Mouse (Mus musculus) R1 (cell line): ENCODE measurements around the gene Gen1.
A peak's percentile ranks its signal among the peaks of the same experiment; 100 is the strongest.

Experiments used
- DNase-seq: peaks from one replicate; pipeline ENCODE4 v3.0.0-alpha.2; 2018; ENCODE audit warnings: low read depth, low spot score

Gene Gen1

GRCm38 (mm10) chr12:11265382-11266281 lies at the start of gene Gen1, which contains the start of gene Smc6:
Gen1 (minus strand) TSS chr12:11265801.
Smc6 (plus strand) TSS chr12:11265886.
- peak; percentile 98 for DNase-seq

- DNase-seq: no peak
Observed at GRCm38 (mm10) chr12:11313840-11314239, 48.2 kb upstream of the Gen1 start.

GRCm38 (mm10) chr12:11311106-11311505 lies 45.5 kb upstream of the Gen1 start:
- no peak for DNase-seq

DNA sequence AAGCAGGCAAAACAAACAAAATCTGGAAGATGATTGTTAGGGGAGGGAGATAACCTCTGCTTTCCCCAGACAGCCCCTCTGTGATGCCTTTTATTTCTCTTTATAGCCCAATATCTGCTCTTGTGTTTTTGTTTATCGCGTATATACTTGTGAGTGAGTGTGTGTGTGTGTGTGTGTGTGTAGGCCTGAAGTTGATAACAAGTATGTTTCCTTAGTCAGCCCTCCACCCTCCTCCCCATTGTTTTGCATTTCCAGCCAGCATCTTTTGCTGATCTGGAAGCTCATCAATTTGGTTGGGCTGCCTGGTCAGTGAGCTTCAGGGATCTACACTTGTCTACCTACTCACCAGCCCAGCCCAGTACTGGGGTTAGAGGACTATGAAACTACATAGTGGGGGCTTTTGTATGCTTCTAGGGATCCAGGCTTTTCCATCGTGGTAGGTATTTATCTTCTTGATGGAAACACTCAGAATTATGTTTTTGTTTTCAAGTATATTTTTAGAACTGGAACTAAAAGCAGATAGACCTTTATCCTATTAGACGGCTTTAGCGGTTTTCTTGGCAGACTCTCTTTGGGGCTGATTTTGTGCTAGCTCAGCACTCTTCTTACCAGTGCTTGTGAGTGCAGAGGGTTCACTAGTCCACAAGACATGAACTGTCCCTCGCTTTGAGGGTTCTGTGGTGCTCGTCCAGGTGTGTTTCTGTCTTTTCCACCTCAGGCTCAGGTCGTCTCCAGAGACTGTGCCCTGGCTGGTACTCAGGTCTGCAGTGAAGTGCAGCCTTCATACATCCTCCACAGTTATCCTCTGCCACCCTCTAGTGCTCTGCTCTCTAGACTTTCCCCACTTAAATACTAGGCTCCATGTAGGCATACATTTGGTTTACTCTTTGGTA lies 41.4 kb upstream of the Gen1 start:
- DNase-seq: no peak

DNA sequence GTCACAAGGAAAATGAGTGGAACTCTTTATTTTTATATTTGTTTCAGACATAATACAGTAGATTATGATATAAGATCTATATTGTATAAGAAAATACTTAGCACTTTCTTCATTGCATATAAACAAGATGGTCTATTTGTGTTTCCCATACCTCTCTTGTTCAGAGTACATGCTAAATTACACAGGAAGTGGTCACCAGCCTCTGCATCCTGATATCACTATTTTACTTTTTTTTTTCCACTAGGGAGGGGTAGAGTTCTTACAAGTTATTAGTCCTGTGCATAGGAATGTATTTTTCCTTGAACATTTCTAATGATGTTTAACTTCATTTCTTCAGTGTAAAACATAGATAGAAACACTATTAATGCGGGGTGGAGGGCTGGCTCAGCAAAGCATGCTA lies 35.3 kb upstream of the Gen1 start:
- DNase-seq: no peak

- DNase-seq: peak; percentile 32
Observed at GRCm38 (mm10) chr12:11286382-11286781, 20.8 kb upstream of the Gen1 start.

GRCm38 (mm10) chr12:11281584-11281983 lies 16.0 kb upstream of the Gen1 start:
- DNase-seq: peak; percentile 16

GRCm38 (mm10) chr12:11279886-11280285 lies 14.3 kb upstream of the Gen1 start:
- DNase-seq: no peak

DNA sequence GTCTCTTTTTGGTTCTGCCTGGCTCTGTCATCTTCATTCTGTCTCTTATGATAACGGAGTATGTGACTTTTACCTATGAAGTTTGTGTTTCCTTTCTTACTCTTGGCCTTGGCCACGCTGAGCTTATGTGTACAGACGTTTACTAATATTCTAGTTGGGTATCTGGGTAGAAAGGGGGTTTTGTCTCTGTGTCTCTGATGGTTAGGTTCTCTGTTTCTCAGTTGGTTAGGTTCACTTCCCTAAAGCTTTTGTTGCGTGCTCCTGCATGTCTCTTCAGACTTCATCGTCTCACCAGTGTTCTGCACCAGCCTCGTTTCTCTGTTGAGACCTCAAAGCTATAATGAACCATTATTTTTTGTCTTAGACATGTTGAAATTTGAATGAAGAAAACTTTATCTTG lies 11.6 kb upstream of the Gen1 start:
- no peak for DNase-seq

DNA sequence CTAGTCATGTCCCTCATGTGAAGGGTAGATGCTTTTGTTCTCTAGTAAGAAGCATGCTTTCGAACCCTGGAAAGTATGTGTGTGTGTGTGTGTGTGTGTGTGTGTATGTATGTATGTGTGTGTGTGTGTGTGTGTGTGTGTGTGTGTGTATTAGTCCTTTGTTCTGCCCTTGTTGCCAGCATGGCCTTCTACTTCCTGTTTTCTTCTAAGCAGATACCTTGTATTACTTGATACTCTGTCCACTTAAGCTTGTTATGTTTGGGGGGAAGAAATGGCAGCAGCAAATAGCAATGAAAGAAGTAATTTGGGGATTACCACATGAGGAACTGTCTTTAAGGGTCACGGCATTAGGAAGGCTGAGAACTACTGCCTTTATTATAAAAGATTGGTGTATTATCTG lies 11.0 kb upstream of the Gen1 start:
- no peak for DNase-seq

DNA sequence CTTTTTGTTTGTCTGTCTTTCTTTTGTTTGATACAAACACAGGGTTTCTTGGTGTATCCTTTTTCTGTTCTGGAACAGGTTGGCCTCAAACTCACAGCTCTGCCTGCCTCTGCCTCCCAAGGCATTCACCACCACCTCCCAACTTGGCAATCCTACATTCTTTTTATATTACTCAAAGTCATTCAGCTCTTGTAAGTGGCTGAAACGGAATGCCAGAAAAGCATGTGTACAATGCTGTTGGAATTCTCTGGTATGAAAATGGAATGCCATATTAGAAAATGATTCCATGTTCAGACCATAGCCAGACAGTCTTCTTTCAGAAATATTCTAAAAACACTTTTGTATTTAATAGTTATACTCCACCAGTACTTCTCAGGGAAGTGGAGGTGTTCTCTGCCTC lies 7.6 kb upstream of the Gen1 start:
- DNase-seq: no peak

GRCm38 (mm10) chr12:11272568-11272967 lies 7.0 kb upstream of the Gen1 start:
- DNase-seq: no peak

DNA sequence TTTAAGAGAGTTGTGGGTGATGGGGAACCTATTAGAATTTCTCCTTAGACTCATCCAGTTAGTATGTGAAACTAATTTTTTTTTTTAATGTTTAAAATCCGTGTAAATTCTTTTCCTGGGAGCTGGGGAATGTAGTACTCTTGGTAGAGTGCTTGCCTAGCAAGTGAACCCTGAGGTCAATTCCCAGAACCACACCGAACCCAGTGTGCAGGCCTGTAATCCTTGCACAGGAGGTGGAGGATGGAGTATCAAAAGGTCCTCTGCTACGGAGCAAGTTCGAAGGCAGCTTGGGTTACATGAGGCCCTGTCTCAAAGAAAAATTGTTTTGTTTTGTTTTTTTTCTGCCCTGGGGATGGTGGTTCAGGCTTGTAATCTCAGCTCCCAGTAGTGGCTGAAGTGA lies 1.4 kb upstream of the Gen1 start:
- peak; percentile 13 for DNase-seq

DNA sequence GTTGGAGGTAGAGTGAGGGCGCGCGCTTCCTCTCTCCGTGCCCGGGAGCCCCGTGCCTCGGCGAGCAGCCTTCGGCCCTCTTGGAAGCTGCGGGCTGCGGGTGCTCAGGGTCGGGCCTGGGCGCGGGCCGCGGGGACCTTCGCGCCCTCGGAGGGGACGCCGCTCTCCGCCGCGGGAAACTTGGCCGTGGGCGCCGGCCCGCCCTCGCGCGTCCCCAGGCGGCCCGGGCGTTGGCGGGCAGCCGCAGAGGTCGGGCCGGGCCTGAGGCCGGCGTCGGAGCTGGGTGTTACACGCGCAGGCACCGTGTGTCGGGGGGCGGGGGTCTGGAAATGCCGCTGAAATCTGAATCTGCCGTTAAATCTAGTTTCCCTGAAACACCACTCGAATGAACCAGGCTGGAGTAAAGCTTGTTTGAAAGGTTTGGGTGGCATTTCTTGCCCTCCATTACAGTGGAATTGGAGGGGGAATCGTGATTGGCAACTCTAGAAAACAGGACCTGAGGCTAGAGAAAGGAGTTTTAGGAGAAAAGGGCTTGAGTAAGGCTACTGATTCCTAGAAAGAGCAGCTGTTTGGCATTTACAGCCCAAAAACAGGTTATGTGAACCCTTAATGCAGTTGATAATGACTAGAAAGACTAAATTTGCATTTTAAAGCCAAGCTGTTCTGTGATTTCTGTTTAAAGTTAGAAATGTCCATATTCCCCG lies 833 bp upstream of the Gen1 start:
- peak; percentile 49 for DNase-seq

DNA sequence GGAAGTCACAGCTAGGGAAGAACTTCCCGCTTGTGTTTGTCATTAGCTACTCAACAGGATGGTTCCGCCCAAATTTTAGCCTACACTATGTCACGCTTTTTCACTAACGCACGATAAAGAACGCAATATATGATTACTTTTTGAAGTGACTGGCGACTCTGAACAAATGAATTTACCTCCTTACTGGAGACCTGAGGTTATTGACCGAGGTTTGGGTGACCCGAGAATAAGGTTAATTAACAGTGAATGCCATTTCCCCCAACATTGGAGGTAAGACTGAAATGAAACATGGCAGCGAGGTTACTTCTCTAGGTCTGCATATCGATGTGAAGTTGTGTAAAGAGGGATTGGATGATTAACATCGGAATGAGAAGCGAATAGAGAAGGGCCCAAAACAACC lies 706 bp downstream of the Gen1 start:
- DNase-seq: peak; percentile 32

- no peak for DNase-seq
Observed at GRCm38 (mm10) chr12:11250322-11250721, 15.3 kb downstream of the Gen1 start.

DNA sequence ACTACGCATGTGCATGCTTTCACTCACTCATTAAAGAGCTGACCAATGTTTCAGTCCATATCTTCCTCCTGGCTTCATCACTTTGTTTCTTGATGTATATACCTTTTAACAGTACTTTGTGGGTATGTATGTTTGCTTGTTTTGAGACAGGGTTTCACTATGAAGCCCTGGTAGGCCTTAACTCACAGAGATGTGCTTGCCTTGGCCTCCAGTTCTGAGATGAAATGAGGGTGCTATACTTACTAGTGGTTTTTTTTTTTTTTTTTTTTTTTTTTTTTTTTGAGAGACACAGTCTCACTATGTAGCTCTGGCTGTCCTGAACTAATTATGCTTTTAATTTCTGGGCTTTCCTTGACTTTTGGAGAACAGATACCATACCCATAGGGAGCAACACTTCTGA lies 18.1 kb downstream of the Gen1 start:
- no peak for DNase-seq

- DNase-seq: no peak
Observed at GRCm38 (mm10) chr12:11235996-11236395, 29.6 kb downstream of the Gen1 start.

DNA sequence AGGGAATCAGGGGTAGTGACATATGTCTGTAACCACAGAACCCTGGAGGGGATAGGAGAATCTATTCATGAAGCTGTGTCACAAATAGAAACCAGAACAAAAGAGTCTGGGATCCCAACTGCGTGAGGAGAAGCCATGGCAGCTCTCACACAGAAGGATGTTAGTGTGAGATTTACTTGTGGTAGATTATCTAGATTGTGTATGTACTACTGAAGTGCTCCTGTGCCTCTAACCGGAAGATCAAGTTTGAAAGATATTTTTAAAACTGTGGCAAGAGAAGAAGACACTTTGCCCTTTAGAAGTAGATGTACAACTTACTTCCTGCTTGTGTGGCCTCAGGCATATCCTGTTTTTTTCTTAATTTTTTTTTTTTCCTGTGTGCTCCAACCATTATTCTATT lies 35.3 kb downstream of the Gen1 start:
- DNase-seq: no peak

DNA sequence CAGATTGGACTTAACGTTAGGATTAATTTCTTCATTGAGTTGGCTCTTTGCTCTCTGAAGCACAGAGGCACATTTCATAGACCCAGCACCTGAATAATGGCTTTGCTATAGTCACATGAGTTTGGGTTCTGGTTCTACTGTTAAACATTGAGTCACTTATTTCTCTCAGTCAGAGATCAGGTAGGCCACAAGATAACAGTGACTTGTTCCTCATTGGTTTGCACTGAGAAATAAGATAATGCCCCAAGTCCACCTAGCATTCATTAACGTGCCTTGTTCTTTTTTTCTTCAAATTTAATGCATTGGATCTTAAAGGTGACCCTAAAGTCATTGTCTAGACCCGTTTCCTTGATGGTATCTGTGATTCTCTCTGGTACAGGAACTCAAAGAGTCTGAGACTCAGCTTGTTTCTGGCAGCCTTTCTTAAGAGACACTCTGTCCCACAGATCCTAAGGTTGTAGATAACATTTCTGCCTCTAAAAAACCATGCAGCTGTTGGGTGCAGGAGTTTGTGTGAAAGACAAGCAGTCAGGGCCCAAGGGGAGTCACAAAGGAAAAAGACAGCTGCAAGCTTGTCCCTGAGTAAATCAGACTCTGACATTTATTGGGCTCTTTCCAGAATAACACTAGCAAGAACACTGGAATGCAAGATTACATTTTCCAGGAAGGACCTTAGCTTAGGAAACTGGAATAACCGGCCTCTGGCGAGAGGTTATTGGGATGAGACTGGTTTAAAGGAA lies 38.9 kb downstream of the Gen1 start:
- no peak for DNase-seq

DNA sequence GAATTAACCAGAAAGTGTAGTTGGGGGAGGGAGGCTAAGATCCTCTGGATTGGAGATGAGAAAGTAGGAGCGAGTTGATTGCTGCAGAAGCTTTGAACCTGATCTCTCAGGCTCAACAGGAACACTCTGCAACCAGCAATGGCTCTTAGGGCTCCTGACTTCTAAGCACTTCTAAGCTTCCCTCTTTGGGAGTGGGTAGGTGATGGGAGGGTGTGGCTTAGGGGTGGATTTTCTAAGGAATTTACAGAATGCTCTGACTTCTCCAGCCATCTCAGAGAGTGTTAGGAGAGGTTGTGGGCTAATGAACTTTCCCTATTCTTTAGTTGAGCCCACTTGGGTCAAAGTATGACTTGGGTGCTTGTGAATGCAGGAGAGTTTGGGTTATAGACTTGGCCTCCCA lies 39.5 kb downstream of the Gen1 start:
- DNase-seq: peak; percentile 54
